22 mouse cellular contexts compared by ENCODE assay signal in the genomic region with DNA sequence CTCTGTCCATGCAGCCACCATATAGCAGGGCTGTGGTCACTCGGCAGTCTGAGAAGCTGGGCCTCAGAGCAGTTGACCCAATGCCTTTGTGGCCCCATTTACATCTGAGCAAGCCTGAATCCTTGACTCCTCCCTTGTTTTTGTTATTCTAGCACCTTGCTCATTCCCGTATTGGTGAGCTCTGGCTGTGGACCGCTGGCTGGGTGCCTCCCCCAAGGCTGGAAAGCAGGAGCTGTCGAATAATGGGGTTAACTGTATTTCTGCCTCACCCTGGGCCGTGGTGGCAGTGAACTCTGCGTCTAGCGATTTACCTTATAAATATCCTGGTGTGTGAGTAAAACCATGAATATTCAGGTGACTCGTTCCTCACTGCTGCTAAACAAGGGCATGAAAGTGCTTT. TPM values are rescaled to one million over a fixed set of nuclear protein-coding genes. Genes with fewer than 3 reads are reported as not detected.
DNase-seq lines count a peak whose midpoint lies in the region; ATAC-seq and TF ChIP-seq lines count a peak whose summit lies in the region.
"Had no signal": no experiment of that assay in that cellular context is flagged by ENCODE, and none has a peak within 500 bp of the region (broad histone marks: within the 10 kb centered on the region; RNA-seq: fewer than 3 reads in every experiment).

No protein-coding gene starts in this region.

- H3K4me1 ChIP-seq in kidney, adult 2 months (ENCODE audit: control insufficient read depth, insufficient read depth, low read length): peaks cover 20% of the 10 kb centered on the region; the same call in 1 of the 2 replicates
- peaks cover 8% of the 10 kb centered on the region; the same call in 1 of the 2 replicates for H3K4me1 ChIP-seq in kidney, embryonic 16.5 days (ENCODE audit: insufficient read depth, low read length)
- H3K4me1 ChIP-seq in midbrain, embryonic 11.5 days (ENCODE audit: control insufficient read depth, insufficient read depth, low read length): 0 out of 2 replicates have a peak, but pooled peaks cover 3% of the 10 kb centered on the region
- H3K4me1 ChIP-seq in midbrain, embryonic 15.5 days: no peaks in the 10 kb centered on the region
- H3K4me1 ChIP-seq in hindbrain, embryonic 16.5 days (ENCODE audit: control insufficient read depth, insufficient read depth, low read depth, low read length): no peaks in the 10 kb centered on the region
- H3K4me1 ChIP-seq: embryonic facial prominence, embryonic 15.5 days had no signal

- 46% methylated on average over 8 of the region's 8 CpGs for WGBS in kidney, adult 2 months
- WGBS in kidney, embryonic 16.5 days: 17% methylated on average over 8 of the region's 8 CpGs
- 46% methylated on average over 8 of the region's 8 CpGs for WGBS in midbrain, embryonic 11.5 days
- whole genome bisulfite sequencing in midbrain, embryonic 15.5 days: 34% methylated on average over 8 of the region's 8 CpGs
- WGBS in hindbrain, embryonic 16.5 days: 32% methylated on average over 8 of the region's 8 CpGs

- no peaks in the 10 kb centered on the region for H3K9me3 ChIP-seq in kidney, embryonic 16.5 days (ENCODE audit: low read length)
- H3K9me3 ChIP-seq in midbrain, embryonic 11.5 days (ENCODE audit: control insufficient read depth, low read length): no peaks in the 10 kb centered on the region; the same call in 1 of the 2 replicates
- no peaks in the 10 kb centered on the region for H3K9me3 ChIP-seq in midbrain, embryonic 15.5 days
- H3K9me3 ChIP-seq in hindbrain, embryonic 16.5 days (ENCODE audit: control insufficient read depth, low read length): no peaks in the 10 kb centered on the region
- H3K9me3 ChIP-seq: embryonic facial prominence, embryonic 15.5 days; forebrain, embryonic 10.5 days; hindbrain, embryonic 12.5 days had no signal

- no peaks in the 10 kb centered on the region for H3K27me3 ChIP-seq in kidney, adult 2 months (replicated peaks; ENCODE audit: control insufficient read depth, insufficient read depth, low read length)
- no peaks in the 10 kb centered on the region for H3K27me3 ChIP-seq in kidney, embryonic 16.5 days (ENCODE audit: insufficient read depth, low read length)
- H3K27me3 ChIP-seq in midbrain, embryonic 11.5 days (ENCODE audit: control insufficient read depth, insufficient read depth, low read length): no peaks in the 10 kb centered on the region
- H3K27me3 ChIP-seq in midbrain, embryonic 15.5 days (replicated peaks): no peaks in the 10 kb centered on the region
- no peaks in the 10 kb centered on the region for H3K27me3 ChIP-seq in hindbrain, embryonic 16.5 days (replicated peaks; ENCODE audit: control insufficient read depth, insufficient read depth, low read length)
- H3K27me3 ChIP-seq: embryonic facial prominence, embryonic 15.5 days; hindbrain, embryonic 12.5 days had no signal

- no peak overlapping the region for H3K27ac ChIP-seq in kidney, adult 2 months (ENCODE audit: insufficient read depth, low read depth, low read length)
- H3K27ac ChIP-seq in kidney, embryonic 16.5 days (ENCODE audit: low read length): no peak overlapping the region
- no peak overlapping the region for H3K27ac ChIP-seq in midbrain, embryonic 11.5 days (ENCODE audit: low read depth, low read length)
- H3K27ac ChIP-seq in midbrain, embryonic 15.5 days: no peak overlapping the region
- no peak overlapping the region for H3K27ac ChIP-seq in hindbrain, embryonic 16.5 days (ENCODE audit: low read depth, low read length)
- H3K27ac ChIP-seq: embryonic facial prominence, embryonic 15.5 days; forebrain, embryonic 10.5 days; gastrocnemius, adult 2 months; hindbrain, embryonic 12.5 days; hindbrain, postnatal 0 days had no signal

- ATAC-seq in kidney, embryonic 16.5 days (ENCODE audit: low FRiP score, low TSS enrichment): no peak
- no peak for ATAC-seq in midbrain, embryonic 11.5 days (ENCODE audit: low FRiP score)
- no peak for ATAC-seq in midbrain, embryonic 15.5 days (replicated peaks)
- ATAC-seq in hindbrain, embryonic 16.5 days: no peak
- ATAC-seq: forebrain, embryonic 14.5 days; hindbrain, postnatal 0 days had no signal

- no peak overlapping the region for H3K4me2 ChIP-seq in kidney, embryonic 16.5 days (replicated peaks; ENCODE audit: low read depth, low read length)
- no peak overlapping the region for H3K4me2 ChIP-seq in midbrain, embryonic 11.5 days
- no peak overlapping the region for H3K4me2 ChIP-seq in midbrain, embryonic 15.5 days
- no peak overlapping the region for H3K4me2 ChIP-seq in hindbrain, embryonic 16.5 days (ENCODE audit: low read length)
- H3K4me2 ChIP-seq: embryonic facial prominence, embryonic 15.5 days; hindbrain, embryonic 12.5 days had no signal

- H3K9ac ChIP-seq in kidney, embryonic 16.5 days (replicated peaks; ENCODE audit: low read length): no peak overlapping the region
- no peak overlapping the region for H3K9ac ChIP-seq in midbrain, embryonic 11.5 days (ENCODE audit: low read length)
- no peak overlapping the region for H3K9ac ChIP-seq in midbrain, embryonic 15.5 days
- H3K9ac ChIP-seq in hindbrain, embryonic 16.5 days (ENCODE audit: low read depth, low read length): no peak overlapping the region
- H3K9ac ChIP-seq: embryonic facial prominence, embryonic 15.5 days; hindbrain, embryonic 12.5 days had no signal

- DNase-seq in kidney, adult 2 months: peak; percentile 31
- DNase-seq in midbrain, embryonic 11.5 days (ENCODE audit: low spot score, missing footprints): peak; percentile 61
- DNase-seq in NIH3T3 (ENCODE audit: low read depth): peak; percentile 44
- no peak for DNase-seq in layer of hippocampus, postnatal 14 days (ENCODE audit: low spot score in 2 of 2)
- DNase-seq: adrenal gland, postnatal 25 days; cerebellum, adult 8-10 months; cerebellum, postnatal 14 days; embryo, embryonic 11 days; gastrocnemius, adult 2 months; gastrocnemius, postnatal 25 days; heart, postnatal 10 days; heart, postnatal 4 days had no signal

- no peak overlapping the region for H3K4me3 ChIP-seq in kidney, adult 2 months (ENCODE audit: insufficient read depth, low read depth, low read length)
- H3K4me3 ChIP-seq in kidney, embryonic 16.5 days (ENCODE audit: low read length): no peak overlapping the region
- no peak overlapping the region for H3K4me3 ChIP-seq in midbrain, embryonic 11.5 days (ENCODE audit: low read depth, low read length)
- no peak overlapping the region for H3K4me3 ChIP-seq in midbrain, embryonic 15.5 days
- H3K4me3 ChIP-seq in hindbrain, embryonic 16.5 days (ENCODE audit: low read length): no peak overlapping the region
- H3K4me3 ChIP-seq: embryonic facial prominence, embryonic 15.5 days; erythroblast, embryonic 14.5 days; forebrain, embryonic 10.5 days; gastrocnemius, adult 2 months; hindbrain, embryonic 12.5 days had no signal

- no peak for TF ChIP-seq POLR2A in kidney, adult 2 months (IDR thresholded peaks at IDR 0.05; ENCODE audit: low read depth, low read length)

- no peaks in the 10 kb centered on the region for H3K36me3 ChIP-seq in kidney, adult 2 months (ENCODE audit: control insufficient read depth, insufficient read depth, low read length)
- H3K36me3 ChIP-seq in kidney, embryonic 16.5 days (ENCODE audit: insufficient read depth, low read length): no peaks in the 10 kb centered on the region
- no peaks in the 10 kb centered on the region for H3K36me3 ChIP-seq in midbrain, embryonic 11.5 days (ENCODE audit: control insufficient read depth, insufficient read depth, low read length)
- no peaks in the 10 kb centered on the region for H3K36me3 ChIP-seq in midbrain, embryonic 15.5 days (replicated peaks)
- no peaks in the 10 kb centered on the region for H3K36me3 ChIP-seq in hindbrain, embryonic 16.5 days (ENCODE audit: control insufficient read depth, insufficient read depth, low read length)
- H3K36me3 ChIP-seq: embryonic facial prominence, embryonic 15.5 days; forebrain, embryonic 10.5 days; hindbrain, embryonic 12.5 days had no signal

- no peak for TF ChIP-seq CTCF in kidney, adult 2 months (conservative IDR thresholded peaks at IDR 0.05; ENCODE audit: insufficient read depth, insufficient read length, low read depth, low read length)

RNA-seq across cellular contexts. Expression of a gene that starts 15.5 kb away (rescaled TPM):
- polyA plus RNA-seq in kidney, adult 2 months (2012; rRNA removed): 245 and 351 TPM in 2 replicates
- 58.4 and 60.3 TPM in 2 replicates for polyA plus RNA-seq in kidney, embryonic 16.5 days (2015; fragmentation: Nextera tagmentation; extraction: Ambion mirVana)
- polyA plus RNA-seq in midbrain, embryonic 11.5 days (2014; fragmentation: Nextera tagmentation; extraction: Ambion mirVana): 27.5 and 29.5 TPM in 2 replicates
- 43.9 and 45.7 TPM in 2 replicates for polyA plus RNA-seq in midbrain, embryonic 15.5 days (2015; fragmentation: Nextera tagmentation; extraction: Ambion mirVana)
- 10 to 100 TPM; 24.3 to 25.5 TPM for total RNA-seq in layer of hippocampus, postnatal 14 days (2021)
- 45.1 and 49.6 TPM in 2 replicates for polyA plus RNA-seq in hindbrain, embryonic 16.5 days (2015; fragmentation: Nextera tagmentation; extraction: Ambion mirVana)

RNA-seq across cellular contexts. Expression of a gene that starts 54.8 kb away (rescaled TPM):
- polyA plus RNA-seq in kidney, adult 2 months (2012; rRNA removed): 19.1 and 23.5 TPM in 2 replicates
- polyA plus RNA-seq in kidney, embryonic 16.5 days (2015; fragmentation: Nextera tagmentation; extraction: Ambion mirVana): 53.2 and 54.4 TPM in 2 replicates
- polyA plus RNA-seq in midbrain, embryonic 11.5 days (2014; fragmentation: Nextera tagmentation; extraction: Ambion mirVana): 34.4 and 41.5 TPM in 2 replicates
- 69.5 and 72.5 TPM in 2 replicates for polyA plus RNA-seq in midbrain, embryonic 15.5 days (2015; fragmentation: Nextera tagmentation; extraction: Ambion mirVana)
- total RNA-seq in layer of hippocampus, postnatal 14 days (2021): 10 to 100 TPM; 59.8 to 72.3 TPM
- 95.5 and 108 TPM in 2 replicates for polyA plus RNA-seq in hindbrain, embryonic 16.5 days (2015; fragmentation: Nextera tagmentation; extraction: Ambion mirVana)
- total RNA-seq: CH12.LX had no signal

Comparison
In these comparisons a context has a peak if more than half of its experiments do, and no peak if none do; other contexts are left out.
1. DNase-seq: peak in kidney, adult 2 months (single experiment), midbrain, embryonic 11.5 days (single experiment) and NIH3T3 (single experiment); none in layer of hippocampus, postnatal 14 days (0 of 2).